Mouse (Mus musculus) T-helper 1 cell (primary cell): Measurements from ENCODE around the gene Fermt2.
"Not testable (repeated sequence)": the region's sequence is repeated elsewhere in the genome, so short reads cannot be mapped to it uniquely, and the experiment has no call there.

Experiments
- in situ Hi-C: fragments of 300-600 bp; cut with MboI, MseI; formaldehyde crosslinking; loops from one replicate; pipeline ENCODE4 v1.15.1; 2025; ENCODE audit warnings: high pct_unique_total_duplicates

The Fermt2 gene

GRCm38 (mm10) chr14:45510787-45511186 lies 19.1 kb downstream of the Fermt2 start:
- in situ Hi-C loops = no loop called here

GRCm38 (mm10) chr14:45507923-45508322 lies 22.0 kb downstream of the Fermt2 start:
- in situ Hi-C loops = no loop called here

- in situ Hi-C loops = no loop called here
These were observed 22.5 kb downstream of the Fermt2 start for GRCm38 (mm10) chr14:45507447-45507846.

DNA sequence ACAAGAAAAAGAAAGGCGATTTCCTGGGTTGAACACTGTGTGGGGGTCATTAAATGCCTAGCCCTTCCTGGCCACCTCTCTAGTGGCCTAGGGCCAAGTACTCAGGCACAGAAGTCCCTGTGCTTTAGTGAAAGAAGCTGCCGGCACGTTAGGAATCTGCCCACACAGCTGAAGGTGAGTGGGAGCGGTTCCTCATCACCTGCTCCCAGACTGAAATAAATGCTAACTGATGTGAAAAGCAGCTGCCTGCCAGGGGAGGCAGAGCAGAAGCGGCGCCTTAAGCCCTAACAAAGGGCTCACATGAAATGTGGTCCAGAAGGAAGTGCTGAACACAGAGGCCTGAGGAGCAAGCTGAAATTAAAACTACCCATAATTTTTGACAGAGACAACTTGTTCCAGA lies 22.9 kb downstream of the Fermt2 start:
- in situ Hi-C loops = no loop called here

- in situ Hi-C loops = no loop called here
These were observed 23.8 kb downstream of the Fermt2 start for GRCm38 (mm10) chr14:45506165-45506564.

- in situ Hi-C loops = no loop called here
These were observed 25.4 kb downstream of the Fermt2 start for GRCm38 (mm10) chr14:45504422-45505113.

- in situ Hi-C loops = no loop called here
These were observed 26.0 kb downstream of the Fermt2 start for GRCm38 (mm10) chr14:45503934-45504333.

DNA sequence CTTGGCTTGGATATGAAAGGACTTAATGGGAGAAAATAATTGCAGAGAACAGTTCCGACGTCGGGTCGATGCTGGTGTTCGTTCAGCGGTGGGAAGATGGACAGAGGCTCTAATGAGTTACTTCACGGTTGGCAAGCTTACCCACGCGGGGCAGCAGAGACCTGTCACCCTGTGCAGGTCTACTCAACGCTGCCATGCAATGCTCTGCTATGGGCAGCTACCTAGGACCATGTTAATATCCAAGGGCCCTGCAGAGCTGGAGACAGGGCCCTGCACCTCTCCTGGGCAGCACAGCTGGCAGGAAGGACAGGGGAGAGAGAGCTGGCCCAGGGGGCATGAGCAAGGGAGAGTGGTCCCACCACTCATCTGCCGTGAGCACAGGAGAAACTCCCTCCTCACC lies 29.9 kb downstream of the Fermt2 start:
- in situ Hi-C loops = no loop called here

DNA sequence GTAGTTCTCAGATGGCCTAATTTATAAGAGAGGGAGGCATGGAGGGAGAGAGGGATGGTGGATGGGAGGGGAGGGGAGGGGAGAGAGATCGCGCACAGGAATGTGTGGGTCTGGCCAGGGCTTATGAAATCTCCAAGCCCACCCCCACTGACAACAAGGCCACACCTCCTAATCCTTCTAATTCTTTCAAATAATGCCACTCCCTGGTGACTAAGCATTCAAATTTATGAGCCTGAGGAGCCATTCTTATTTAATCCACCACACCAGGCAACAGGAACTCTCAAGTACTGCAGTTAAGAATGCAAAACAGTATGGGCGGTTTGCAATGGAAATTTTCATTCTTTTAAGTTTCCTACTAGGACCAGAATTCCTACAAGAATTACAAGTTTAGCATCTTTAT lies 32.8 kb downstream of the Fermt2 start:
- in situ Hi-C loops = no loop called here

DNA sequence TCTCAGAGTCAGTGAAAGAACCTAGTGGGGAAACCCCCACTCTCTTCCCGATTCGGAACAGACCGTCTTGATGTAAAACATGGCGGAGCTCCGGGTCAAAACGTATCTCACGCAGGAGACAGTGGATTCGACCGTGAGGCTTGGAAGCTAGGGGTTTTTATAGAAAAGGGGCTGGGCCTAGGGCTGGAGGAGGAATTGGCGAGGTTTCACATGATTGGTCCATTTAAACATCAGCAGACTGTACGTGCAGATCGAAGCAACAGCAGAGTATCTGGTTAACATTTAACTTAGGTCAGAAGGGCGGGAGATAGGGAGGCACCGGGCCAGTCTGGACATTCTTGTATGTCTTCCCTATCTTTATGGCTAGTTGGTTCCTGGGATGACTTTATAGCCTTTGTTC lies 34.1 kb downstream of the Fermt2 start:
- in situ Hi-C loops = not testable (repeated sequence)

GRCm38 (mm10) chr14:45493891-45494290 lies 36.0 kb downstream of the Fermt2 start:
- in situ Hi-C loops = no loop called here

- in situ Hi-C loops = no loop called here
These were observed 37.2 kb downstream of the Fermt2 start for GRCm38 (mm10) chr14:45492668-45493067.

GRCm38 (mm10) chr14:45492038-45492437 lies 37.9 kb downstream of the Fermt2 start:
- in situ Hi-C loops = no loop called here

DNA sequence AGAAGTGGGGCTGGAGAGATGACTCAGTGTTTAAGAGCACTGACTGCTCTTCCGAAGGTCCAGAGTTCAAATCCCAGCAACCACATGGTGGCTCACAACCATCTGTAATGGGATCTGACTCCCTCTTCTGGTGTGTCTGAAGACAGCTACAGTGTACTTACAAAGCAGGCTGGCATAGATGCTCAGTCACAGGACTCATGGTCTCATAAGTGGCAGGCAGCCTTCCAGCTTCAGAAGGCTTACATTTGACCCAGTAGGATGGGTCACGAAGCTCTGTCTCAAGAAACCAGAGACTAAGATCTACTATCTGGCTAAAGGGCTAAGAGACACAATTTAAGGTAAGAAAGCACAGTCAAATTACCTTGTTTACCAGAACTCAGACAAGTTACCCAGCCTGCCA lies 42.7 kb downstream of the Fermt2 start:
- in situ Hi-C loops = not testable (repeated sequence)

GRCm38 (mm10) chr14:45483361-45483760 lies 46.6 kb downstream of the Fermt2 start:
- in situ Hi-C loops = not testable (repeated sequence)

- in situ Hi-C loops = no loop called here
These were observed 50.7 kb downstream of the Fermt2 start for GRCm38 (mm10) chr14:45478977-45479806.

DNA sequence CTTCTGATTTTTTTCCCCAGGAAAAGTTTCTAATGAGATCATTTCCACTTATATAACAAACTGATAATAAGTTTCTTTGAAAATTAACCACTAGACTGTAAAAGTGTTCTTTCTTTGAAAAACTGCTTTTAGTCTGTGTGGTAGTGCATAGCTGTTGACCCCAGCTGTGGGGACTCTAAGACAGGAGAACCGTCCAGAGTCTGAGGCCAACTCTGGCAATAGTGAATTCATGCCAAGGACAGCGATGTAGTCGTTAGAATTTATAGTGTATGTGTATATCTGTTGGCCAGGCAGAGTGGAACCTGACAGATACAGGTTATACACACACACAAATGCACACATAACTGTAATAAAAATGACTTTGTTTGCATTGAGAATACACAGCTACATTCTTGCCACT lies 51.4 kb downstream of the Fermt2 start:
- in situ Hi-C loops = no loop called here

DNA sequence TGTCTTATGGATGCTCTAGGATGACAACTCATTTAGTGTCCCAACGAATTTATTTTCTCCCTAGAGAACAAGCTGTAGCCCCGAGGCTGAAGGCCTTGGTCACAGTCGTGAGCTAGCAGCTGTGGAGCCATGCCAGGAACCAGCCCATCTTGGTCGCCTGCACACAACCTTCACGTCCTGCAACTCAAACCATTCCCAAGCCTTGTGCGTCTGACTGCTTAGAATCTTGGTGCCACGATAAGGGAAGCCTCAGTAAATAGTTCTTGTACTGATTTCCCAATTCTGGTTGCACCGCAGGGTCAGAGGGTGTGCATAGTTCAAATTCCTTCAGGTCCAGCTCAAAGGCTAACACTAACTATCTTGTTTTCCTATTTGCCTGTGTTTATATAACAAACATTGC lies 52.3 kb downstream of the Fermt2 start:
- in situ Hi-C loops = no loop called here

DNA sequence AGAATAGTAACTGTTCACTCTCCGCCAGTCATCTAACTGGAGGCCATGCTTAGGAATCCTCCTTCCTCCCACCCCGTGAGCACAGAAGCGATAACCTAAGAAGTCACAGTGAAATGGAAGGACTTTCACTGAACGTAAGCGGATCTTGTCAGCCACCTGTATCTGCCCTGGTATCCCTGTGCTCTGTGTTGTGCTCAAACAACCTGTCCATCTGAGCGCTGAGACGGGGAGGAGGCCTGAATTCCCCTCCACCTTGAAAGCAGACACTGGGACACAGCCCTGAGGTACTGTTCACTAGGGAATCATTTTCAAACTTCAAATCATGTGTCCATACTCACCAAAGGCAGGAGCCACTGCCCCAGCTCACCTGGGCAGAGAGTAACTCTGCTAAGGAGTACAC lies 52.9 kb downstream of the Fermt2 start:
- in situ Hi-C loops = no loop called here

GRCm38 (mm10) chr14:45472536-45472935 lies 57.4 kb downstream of the Fermt2 start:
- in situ Hi-C loops = no loop called here

- in situ Hi-C loops = no loop called here
These were observed 60.5 kb downstream of the Fermt2 start for GRCm38 (mm10) chr14:45469446-45469845.

DNA sequence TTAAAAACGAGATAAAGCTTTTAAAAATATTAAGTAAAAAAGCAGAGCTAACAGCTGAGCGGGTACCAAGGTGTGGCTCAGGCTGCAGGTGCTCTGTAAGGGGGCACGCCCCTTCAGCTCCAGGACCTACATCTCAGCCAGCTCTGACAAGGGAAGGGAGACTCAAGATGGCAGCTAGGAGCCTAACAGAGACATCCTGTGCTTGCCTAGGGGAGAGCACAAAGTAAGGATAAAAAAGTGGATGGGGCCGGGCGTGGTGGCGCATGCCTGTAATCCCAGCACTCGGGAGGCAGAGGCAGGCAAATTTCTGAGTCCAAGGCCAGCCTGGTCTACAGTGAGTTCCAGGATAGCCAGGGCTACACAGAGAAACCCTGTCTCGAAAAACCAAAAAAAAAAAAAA lies 63.5 kb downstream of the Fermt2 start:
- in situ Hi-C loops = not testable (repeated sequence)
